25 mouse cellular contexts compared by ENCODE assay signal in the genomic region with DNA sequence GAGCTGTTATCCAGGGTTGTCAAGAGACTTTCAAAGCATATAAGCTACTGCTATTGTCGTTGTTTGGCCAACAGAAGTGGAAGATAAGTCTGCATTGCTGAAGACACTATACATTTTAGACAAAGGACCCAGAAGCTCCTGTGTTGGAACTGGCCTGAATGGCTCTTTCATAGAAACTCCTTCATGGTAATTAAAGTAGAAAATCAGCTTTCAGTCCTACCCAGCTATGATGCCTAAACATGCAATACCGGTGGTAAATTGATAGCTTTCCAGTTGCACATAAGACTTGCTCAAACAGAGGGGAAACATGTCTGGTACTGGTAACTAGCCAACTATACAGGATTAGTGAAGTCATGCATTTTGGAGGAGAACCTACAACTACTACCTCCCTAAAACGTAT.
DNase-seq lines count a peak whose midpoint lies in the region; ATAC-seq lines count a peak whose summit lies in the region.
"Had no signal": no experiment of that assay in that cellular context is flagged by ENCODE, and none has a peak within 500 bp of the region (broad histone marks: within the 10 kb centered on the region; RNA-seq: fewer than 3 reads in every experiment).

No protein-coding gene starts in this region.

- no peak overlapping the region for H3K4me3 ChIP-seq in kidney, embryonic 15.5 days (replicated peaks)
- no peak overlapping the region for H3K4me3 ChIP-seq in midbrain, embryonic 11.5 days (ENCODE audit: low read depth, low read length)
- H3K4me3 ChIP-seq in midbrain, embryonic 15.5 days, result no peak overlapping the region
- no peak overlapping the region for H3K4me3 ChIP-seq in embryonic facial prominence, embryonic 14.5 days (ENCODE audit: low read depth, low read length)
- H3K4me3 ChIP-seq: embryonic facial prominence, embryonic 12.5 days; forebrain, embryonic 13.5 days; hindbrain, embryonic 15.5 days; intestine, embryonic 15.5 days; lung, embryonic 15.5 days had no signal

- no peak overlapping the region for H3K4me2 ChIP-seq in kidney, embryonic 15.5 days
- no peak overlapping the region for H3K4me2 ChIP-seq in midbrain, embryonic 11.5 days
- H3K4me2 ChIP-seq in midbrain, embryonic 15.5 days, result no peak overlapping the region
- H3K4me2 ChIP-seq in embryonic facial prominence, embryonic 14.5 days (ENCODE audit: low read depth, low read length), result no peak overlapping the region
- H3K4me2 ChIP-seq: embryonic facial prominence, embryonic 12.5 days; forebrain, embryonic 13.5 days; hindbrain, embryonic 15.5 days; intestine, embryonic 15.5 days; lung, embryonic 15.5 days had no signal

- no peak overlapping the region for H3K9ac ChIP-seq in kidney, embryonic 15.5 days
- no peak overlapping the region for H3K9ac ChIP-seq in midbrain, embryonic 11.5 days (ENCODE audit: low read length)
- H3K9ac ChIP-seq in midbrain, embryonic 15.5 days, result no peak overlapping the region
- no peak overlapping the region for H3K9ac ChIP-seq in embryonic facial prominence, embryonic 14.5 days (ENCODE audit: low read depth, low read length)
- H3K9ac ChIP-seq: embryonic facial prominence, embryonic 12.5 days; forebrain, embryonic 13.5 days; hindbrain, embryonic 15.5 days; intestine, embryonic 15.5 days; lung, embryonic 15.5 days had no signal

- H3K27ac ChIP-seq in kidney, embryonic 15.5 days, result peak overlapping the region; percentile 88
- H3K27ac ChIP-seq in midbrain, embryonic 11.5 days (ENCODE audit: low read depth, low read length), result no peak overlapping the region
- no peak overlapping the region for H3K27ac ChIP-seq in midbrain, embryonic 15.5 days
- H3K27ac ChIP-seq in embryonic facial prominence, embryonic 14.5 days (replicated peaks; ENCODE audit: low read depth, low read length), result no peak overlapping the region
- H3K27ac ChIP-seq: intestine, embryonic 15.5 days; stomach, postnatal 0 days had no signal

- H3K27me3 ChIP-seq in kidney, embryonic 15.5 days, result no peaks in the 10 kb centered on the region
- H3K27me3 ChIP-seq in midbrain, embryonic 11.5 days (ENCODE audit: control insufficient read depth, insufficient read depth, low read length), result no peaks in the 10 kb centered on the region
- H3K27me3 ChIP-seq in midbrain, embryonic 15.5 days (replicated peaks), result no peaks in the 10 kb centered on the region
- no peaks in the 10 kb centered on the region for H3K27me3 ChIP-seq in embryonic facial prominence, embryonic 14.5 days (replicated peaks; ENCODE audit: control insufficient read depth, insufficient read depth, low read length)
- H3K27me3 ChIP-seq: CH12.LX; embryonic facial prominence, embryonic 12.5 days; forebrain, embryonic 13.5 days; hindbrain, embryonic 15.5 days; intestine, embryonic 15.5 days; lung, embryonic 15.5 days had no signal

- no peaks in the 10 kb centered on the region for H3K9me3 ChIP-seq in kidney, embryonic 15.5 days (replicated peaks)
- no peaks in the 10 kb centered on the region for H3K9me3 ChIP-seq in midbrain, embryonic 11.5 days (ENCODE audit: control insufficient read depth, low read length)
- H3K9me3 ChIP-seq in midbrain, embryonic 15.5 days, result no peaks in the 10 kb centered on the region
- H3K9me3 ChIP-seq in embryonic facial prominence, embryonic 14.5 days (ENCODE audit: control insufficient read depth, low read length), result no peaks in the 10 kb centered on the region
- H3K9me3 ChIP-seq: embryonic facial prominence, embryonic 12.5 days; forebrain, embryonic 13.5 days; hindbrain, embryonic 15.5 days; intestine, embryonic 15.5 days; lung, embryonic 15.5 days had no signal

- 68% methylated on average over 3 of the region's 3 CpGs for WGBS in kidney, embryonic 15.5 days
- WGBS in midbrain, embryonic 11.5 days, result 42% methylated on average over 3 of the region's 3 CpGs
- 19% methylated on average over 3 of the region's 3 CpGs for whole genome bisulfite sequencing in midbrain, embryonic 15.5 days
- 53% methylated on average over 3 of the region's 3 CpGs for WGBS in embryonic facial prominence, embryonic 14.5 days

- peaks cover 16% of the 10 kb centered on the region for H3K4me1 ChIP-seq in kidney, embryonic 15.5 days
- 0 out of 2 replicates have a peak, but pooled peaks cover 4% of the 10 kb centered on the region for H3K4me1 ChIP-seq in midbrain, embryonic 11.5 days (ENCODE audit: control insufficient read depth, insufficient read depth, low read length)
- peaks cover 8% of the 10 kb centered on the region; the same call in 1 of the 2 replicates for H3K4me1 ChIP-seq in midbrain, embryonic 15.5 days
- H3K4me1 ChIP-seq in embryonic facial prominence, embryonic 14.5 days (ENCODE audit: control insufficient read depth, insufficient read depth, low read length), result peaks cover 14% of the 10 kb centered on the region; the same call in 1 of the 2 replicates
- H3K4me1 ChIP-seq: forebrain, embryonic 13.5 days; intestine, embryonic 15.5 days had no signal

- no peak for ATAC-seq in kidney, embryonic 15.5 days (replicated peaks; ENCODE audit: low FRiP score)
- peak; percentile 46 for ATAC-seq in midbrain, embryonic 11.5 days (ENCODE audit: low FRiP score)
- no peak for ATAC-seq in midbrain, embryonic 15.5 days (replicated peaks)
- peak; percentile 53; the same call in 1 of the 2 replicates for ATAC-seq in embryonic facial prominence, embryonic 14.5 days (ENCODE audit: low read depth)
- ATAC-seq in erythroid progenitor cell, adult 5-6 weeks (replicated peaks; ENCODE audit: low FRiP score, poor library complexity, severe bottlenecking), result no peak
- ATAC-seq: activated CD4-positive, CD25-positive, alpha-beta regulatory T cell, adult 4 months; intestine, embryonic 15.5 days had no signal

- H3K36me3 ChIP-seq in kidney, embryonic 15.5 days, result no peaks in the 10 kb centered on the region
- no peaks in the 10 kb centered on the region for H3K36me3 ChIP-seq in midbrain, embryonic 11.5 days (ENCODE audit: control insufficient read depth, insufficient read depth, low read length)
- H3K36me3 ChIP-seq in midbrain, embryonic 15.5 days (replicated peaks), result no peaks in the 10 kb centered on the region
- no peaks in the 10 kb centered on the region for H3K36me3 ChIP-seq in embryonic facial prominence, embryonic 14.5 days (ENCODE audit: control insufficient read depth, insufficient read depth, low read length)
- H3K36me3 ChIP-seq: embryonic facial prominence, embryonic 12.5 days; hindbrain, embryonic 15.5 days; intestine, embryonic 15.5 days; lung, embryonic 15.5 days had no signal

- DNase-seq in embryo, embryonic 10.5 days (ENCODE audit: low spot score), result peak; percentile 22
- no peak for DNase-seq in embryo, embryonic 9.5 days (ENCODE audit: extremely low spot score)
- no peak for DNase-seq in kidney, postnatal 36 days
- DNase-seq in midbrain, embryonic 11.5 days (ENCODE audit: low spot score, missing footprints), result peak; percentile 89
- peak; percentile 50 for DNase-seq in embryonic facial prominence, embryonic 14.5 days (ENCODE audit: low spot score)
- DNase-seq: adrenal gland, adult 2 months; cerebellum, adult 2 months; cerebellum, postnatal 14 days; gastrocnemius, postnatal 14 days; kidney, adult 9 months; layer of hippocampus, adult 9-11 months; right cerebral cortex, postnatal 4 days; thymus, adult 18-20 months; thymus, postnatal 25 days had no signal

Comparison
In these comparisons a context has a peak if more than half of its experiments do, and no peak if none do; other contexts are left out.
1. DNase-seq: peak in embryo, embryonic 10.5 days (single experiment), midbrain, embryonic 11.5 days (single experiment) and embryonic facial prominence, embryonic 14.5 days (single experiment); none in embryo, embryonic 9.5 days (single experiment) and kidney, postnatal 36 days (0 of 2).
2. ATAC-seq: peak in midbrain, embryonic 11.5 days (single experiment) and embryonic facial prominence, embryonic 14.5 days (single experiment); none in kidney, embryonic 15.5 days (single experiment), midbrain, embryonic 15.5 days (single experiment) and erythroid progenitor cell, adult 5-6 weeks (single experiment).